Mouse (Mus musculus) CD4-positive, CD25-positive, alpha-beta regulatory T cell, adult 4 months (primary cell): ENCODE results near the gene Spns3. TPM values are rescaled to one million over a fixed set of nuclear protein-coding genes. Genes with fewer than 3 reads are reported as not detected.

ENCODE experiments used
- ATAC-seq: one replicate; pipeline ENCODE4 v1.8.0; 2017
- polyA plus RNA-seq, 2 experiments: library from polyadenylated mRNA; unstranded; fragments of 100-300 nt; shearing (Covaris generic); gene quantifications; one replicate each; pipeline ENCODE4 v1.2.1; 2017

The Spns3 gene
- polyA plus RNA-seq, 2 experiments from 2014 or later: 0.86 to 1.6 TPM

GRCm38 (mm10) chr11:72479499-72479898, 70.8 kb downstream of the Spns3 start:
- ATAC-seq: no peak

GRCm38 (mm10) chr11:72478228-72478627, 72.1 kb downstream of the Spns3 start:
- no peak for ATAC-seq

GRCm38 (mm10) chr11:72477653-72478052, 72.7 kb downstream of the Spns3 start:
- ATAC-seq: no peak

GRCm38 (mm10) chr11:72477182-72477581, 73.1 kb downstream of the Spns3 start:
- no peak for ATAC-seq

GRCm38 (mm10) chr11:72476074-72476625, 74.2 kb downstream of the Spns3 start:
- ATAC-seq: no peak

- no peak for ATAC-seq
Observed at GRCm38 (mm10) chr11:72475408-72475807, 74.9 kb downstream of the Spns3 start.

- ATAC-seq: no peak
Observed at GRCm38 (mm10) chr11:72474926-72475325, 75.4 kb downstream of the Spns3 start.

GRCm38 (mm10) chr11:72473540-72473939, 76.8 kb downstream of the Spns3 start:
- ATAC-seq: no peak

- no peak for ATAC-seq
Observed at GRCm38 (mm10) chr11:72471381-72471780, 78.9 kb downstream of the Spns3 start.

GRCm38 (mm10) chr11:72470004-72470403, 80.3 kb downstream of the Spns3 start:
- no peak for ATAC-seq

GRCm38 (mm10) chr11:72469217-72469616, 81.1 kb downstream of the Spns3 start:
- ATAC-seq: no peak

- ATAC-seq: no peak
Observed at GRCm38 (mm10) chr11:72468525-72468924, 81.8 kb downstream of the Spns3 start.

- no peak for ATAC-seq
Observed at GRCm38 (mm10) chr11:72466694-72467507, 83.4 kb downstream of the Spns3 start.

- ATAC-seq: no peak
Observed at GRCm38 (mm10) chr11:72465978-72466693, 84.2 kb downstream of the Spns3 start.

GRCm38 (mm10) chr11:72464821-72465220, 85.5 kb downstream of the Spns3 start:
- no peak for ATAC-seq

GRCm38 (mm10) chr11:72461500-72461981, 88.8 kb downstream of the Spns3 start:
- ATAC-seq: no peak

GRCm38 (mm10) chr11:72458502-72458901, 91.8 kb downstream of the Spns3 start:
- no peak for ATAC-seq

GRCm38 (mm10) chr11:72457995-72458496, 92.3 kb downstream of the Spns3 start:
- no peak for ATAC-seq

GRCm38 (mm10) chr11:72455694-72456093, 94.6 kb downstream of the Spns3 start:
- no peak for ATAC-seq

GRCm38 (mm10) chr11:72453105-72453953, 97.0 kb downstream of the Spns3 start:
- no peak for ATAC-seq

- no peak for ATAC-seq
Observed at GRCm38 (mm10) chr11:72452140-72452665, 98.1 kb downstream of the Spns3 start.

- no peak for ATAC-seq
Observed at GRCm38 (mm10) chr11:72447475-72447874, 102.8 kb downstream of the Spns3 start.
